Mouse (Mus musculus) urinary bladder, postnatal 25 days (tissue): ENCODE results near the gene Ccr6.
"Not testable (repeated sequence)": the region's sequence is repeated elsewhere in the genome, so short reads cannot be mapped to it uniquely, and the experiment has no call there.

ENCODE experiments used
- DNase-seq: peaks from one replicate; pipeline ENCODE4 v3.0.0; 2022; ENCODE audit warnings: low spot score

Gene Ccr6

DNA sequence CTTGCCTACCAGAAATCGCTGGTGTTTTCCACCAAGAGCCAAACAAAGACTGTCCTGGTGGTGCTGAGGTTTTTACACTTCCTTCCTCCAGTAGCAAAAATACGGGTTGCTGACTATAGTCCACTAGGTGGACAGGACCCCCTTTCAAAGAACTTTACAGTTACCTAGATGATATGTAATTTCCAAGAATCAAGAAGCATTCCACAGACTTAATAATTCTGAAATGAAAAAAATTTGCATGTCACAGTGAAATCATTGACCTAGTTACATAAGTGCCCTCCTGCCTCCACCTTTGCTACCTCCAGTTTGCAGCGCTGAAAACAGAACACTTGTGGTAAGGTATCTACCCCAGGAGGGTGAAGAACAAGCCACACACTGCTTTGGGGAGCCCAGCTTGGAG lies at the start of gene Ccr6:
Ccr6 (plus strand) TSS at position 301 of the 400 bp plus-strand sequence.
- no peak for DNase-seq

DNA sequence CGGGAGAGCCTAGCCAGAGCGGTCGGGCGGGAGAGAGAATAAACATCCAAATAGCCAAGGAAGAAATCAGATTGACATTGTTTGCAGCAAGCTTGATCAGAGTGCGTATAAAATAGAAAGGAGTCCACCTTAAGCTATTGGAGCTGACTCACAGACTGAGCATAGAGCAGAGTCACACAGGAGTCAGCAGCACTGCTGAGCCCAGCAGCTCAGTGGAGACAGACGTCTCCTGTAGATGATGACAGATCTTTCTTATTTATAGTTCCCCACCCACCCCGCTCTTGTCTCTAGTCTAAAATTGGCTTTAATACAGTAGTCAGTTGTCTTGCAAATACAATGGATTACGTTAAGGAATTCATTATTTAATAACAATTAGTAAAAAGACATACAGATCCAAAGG lies 42.2 kb upstream of the Ccr6 start:
- no peak for DNase-seq

DNA sequence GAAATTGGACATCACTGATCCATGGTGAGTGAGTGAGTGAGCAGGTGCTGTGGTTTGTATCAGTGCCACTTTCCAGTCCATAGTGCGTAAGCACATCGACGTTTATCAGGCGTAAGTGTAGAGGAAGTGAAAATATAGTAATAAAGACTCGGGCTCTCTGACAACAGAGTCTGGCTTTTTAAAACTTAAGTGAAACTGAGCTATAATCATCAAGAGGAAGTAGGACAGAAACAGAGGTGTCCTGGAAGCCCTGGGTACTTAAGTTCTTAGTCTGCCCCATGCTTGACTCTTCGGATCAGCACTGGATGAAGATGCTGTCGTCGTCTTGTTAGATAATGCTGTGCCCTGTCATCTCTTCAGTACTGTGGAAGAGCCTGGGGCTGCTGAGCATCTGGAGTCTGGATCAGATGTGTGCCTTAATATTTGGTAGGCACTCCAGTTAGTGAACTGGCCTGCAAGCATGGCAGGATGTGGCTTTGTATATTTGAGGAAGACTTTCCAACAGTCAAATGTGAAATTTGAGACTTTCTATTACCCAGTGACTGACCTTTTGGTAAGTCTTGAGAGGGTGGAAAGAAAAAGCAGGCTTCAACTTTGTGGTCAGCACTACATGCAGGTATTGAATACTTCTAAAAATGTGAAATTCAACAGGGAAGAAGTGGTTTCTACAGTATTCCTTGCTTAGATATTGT lies 40.0 kb upstream of the Ccr6 start:
- no peak for DNase-seq

DNA sequence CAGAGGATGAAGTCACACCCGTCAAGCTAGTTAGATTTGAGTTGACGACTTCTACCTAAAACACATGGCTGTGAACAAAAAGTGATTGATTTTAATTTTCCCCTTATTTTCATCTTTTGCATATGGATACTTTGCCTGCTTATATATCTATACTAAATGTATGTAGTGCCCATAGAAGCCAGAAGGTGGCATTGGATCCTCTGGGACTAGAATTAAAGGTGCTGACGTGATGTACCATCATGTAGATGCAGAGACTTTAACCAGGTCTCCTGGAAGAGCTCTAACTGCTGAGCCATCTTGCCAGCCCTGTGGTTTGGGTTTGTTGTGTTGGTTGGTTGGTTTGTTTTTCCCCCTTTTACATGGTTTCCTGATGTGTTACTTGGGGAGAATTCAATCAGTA lies 38.2 kb upstream of the Ccr6 start:
- no peak for DNase-seq

DNA sequence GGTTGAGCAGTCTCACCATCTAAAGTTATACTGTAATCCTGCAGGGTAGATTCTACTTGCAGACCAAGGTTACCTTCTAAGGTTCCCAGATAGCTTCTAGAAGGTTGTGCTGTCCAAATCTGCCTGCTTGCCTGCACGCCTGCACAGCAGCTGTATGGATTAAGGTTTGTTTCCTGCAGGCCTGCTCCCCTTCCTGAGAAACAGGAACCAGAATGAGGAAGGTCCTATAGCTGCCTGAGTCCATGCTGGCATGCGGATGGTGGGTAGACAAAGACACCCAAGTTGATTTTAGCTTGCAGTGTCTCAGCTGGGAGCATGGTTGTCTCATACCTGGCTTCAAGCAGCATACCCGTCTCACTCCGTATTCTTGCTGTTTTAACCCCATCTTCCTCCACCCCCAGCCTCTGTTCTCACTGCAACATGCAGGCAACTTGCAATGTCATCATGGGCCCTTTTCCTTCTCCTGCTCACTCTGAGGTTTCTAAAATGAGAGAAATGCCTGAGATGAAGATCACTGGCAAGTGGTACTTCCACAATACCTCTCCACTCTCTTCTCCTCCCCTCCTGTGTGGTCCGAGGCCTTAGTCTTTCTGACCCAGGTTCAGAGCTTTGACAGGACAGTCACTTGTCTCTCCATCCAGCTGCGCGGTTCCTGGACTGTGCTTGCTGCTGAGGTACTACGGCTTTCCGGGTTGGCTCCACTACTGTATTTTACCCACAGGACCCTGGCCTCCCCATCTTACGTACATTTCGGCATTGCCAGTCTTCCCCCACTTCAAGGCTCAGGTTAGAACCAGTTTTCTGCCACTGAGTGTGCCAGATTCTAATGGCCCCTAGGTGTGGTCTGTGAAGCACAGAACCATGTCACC lies 36.5 kb upstream of the Ccr6 start:
- DNase-seq, result no peak

DNA sequence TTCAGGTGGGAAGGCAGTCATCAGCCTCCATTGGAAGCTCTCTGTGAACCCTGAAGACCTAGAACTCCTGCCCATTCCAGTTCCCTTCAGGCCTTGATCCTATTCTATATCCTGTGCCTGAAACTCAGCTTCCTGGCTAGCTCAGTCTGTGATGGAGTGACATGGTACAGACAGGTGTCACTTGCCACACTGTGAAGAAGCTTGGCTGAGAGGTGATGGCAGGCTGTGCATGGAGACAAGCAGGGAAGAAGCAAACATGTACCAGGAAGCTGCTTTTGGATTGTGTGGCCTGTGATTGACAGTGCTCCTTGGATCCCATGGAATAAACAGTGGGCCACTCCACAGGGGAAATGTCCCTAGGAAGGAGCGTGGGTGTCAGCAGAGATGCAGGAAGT lies 35.9 kb upstream of the Ccr6 start:
- no peak for DNase-seq

DNA sequence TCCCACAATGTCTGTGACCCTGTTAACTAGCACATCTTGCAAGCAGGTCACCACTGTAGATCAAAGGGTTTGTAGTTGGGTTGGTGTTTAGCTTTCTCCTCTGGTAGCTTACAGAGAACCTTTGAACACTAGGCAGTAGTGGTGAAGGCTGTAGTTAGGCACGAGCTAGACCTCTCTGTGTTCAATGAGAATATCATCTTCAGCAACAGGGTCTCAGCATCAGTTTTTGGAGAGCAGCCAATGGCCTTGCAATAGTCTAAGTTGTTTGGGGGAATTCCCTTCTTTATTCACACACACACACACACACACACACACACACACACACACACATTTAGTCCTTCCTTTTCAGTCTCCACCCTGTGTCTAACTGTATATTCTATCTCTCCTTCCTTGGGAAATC lies 32.4 kb upstream of the Ccr6 start:
- DNase-seq, result no peak

DNA sequence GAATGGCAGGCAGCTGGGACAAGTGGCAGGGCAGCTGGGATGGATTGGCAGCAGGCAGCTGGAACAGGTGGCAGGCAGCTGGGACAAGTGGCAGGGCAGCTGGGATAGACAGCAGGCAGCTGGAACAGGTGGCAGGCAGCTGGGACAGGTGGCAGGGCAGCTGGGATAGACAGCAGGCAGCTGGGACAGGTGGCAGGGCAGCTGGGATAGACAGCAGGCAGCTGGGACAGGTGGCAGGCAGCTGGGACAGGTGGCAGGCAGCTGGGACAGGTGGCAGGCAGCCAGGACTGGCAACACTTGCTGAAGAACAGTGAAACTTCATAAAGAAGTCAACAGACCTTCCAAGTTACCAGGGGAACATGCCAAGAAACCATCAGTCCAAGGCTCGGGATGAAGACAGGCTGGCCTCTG lies 30.6 kb upstream of the Ccr6 start:
- not testable (repeated sequence) for DNase-seq

DNA sequence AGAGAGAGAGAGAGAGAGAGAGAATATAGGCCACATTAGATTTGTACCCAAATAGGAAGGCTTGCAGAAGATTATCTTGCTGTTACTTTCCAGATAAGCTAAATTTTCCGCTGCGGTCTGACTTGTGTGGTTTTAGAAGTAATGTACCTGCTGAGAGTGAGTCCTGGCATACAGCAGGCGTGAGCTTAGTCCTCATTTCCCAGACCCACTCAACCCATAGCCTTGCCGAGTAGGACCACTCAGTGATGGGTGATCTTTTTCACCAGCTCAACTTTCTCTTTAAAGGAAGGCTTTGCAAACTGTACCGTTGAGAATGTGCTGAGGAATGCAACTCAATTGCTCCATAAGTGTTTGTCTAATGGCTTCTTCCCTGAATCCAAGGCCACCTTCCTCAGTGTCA lies 29.2 kb upstream of the Ccr6 start:
- no peak for DNase-seq

DNA sequence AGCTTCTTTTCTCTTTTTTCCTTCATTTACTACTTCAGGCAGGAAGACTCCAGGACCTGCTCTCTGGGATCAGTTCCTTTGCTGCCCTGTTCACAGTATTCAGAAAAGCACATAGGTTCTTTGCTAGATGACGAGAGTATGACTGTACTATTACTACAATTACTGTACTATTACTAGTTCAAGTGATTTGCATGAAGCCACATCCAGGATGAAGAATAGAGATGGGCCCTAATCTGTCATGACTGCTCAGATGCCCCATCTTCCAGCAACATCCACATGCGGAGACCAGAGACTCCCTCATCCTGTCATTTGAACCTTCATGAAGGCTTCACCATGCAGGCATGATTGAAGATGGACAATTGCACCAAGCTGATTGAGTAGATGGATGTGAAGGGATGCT lies 26.1 kb upstream of the Ccr6 start:
- DNase-seq, result no peak

DNA sequence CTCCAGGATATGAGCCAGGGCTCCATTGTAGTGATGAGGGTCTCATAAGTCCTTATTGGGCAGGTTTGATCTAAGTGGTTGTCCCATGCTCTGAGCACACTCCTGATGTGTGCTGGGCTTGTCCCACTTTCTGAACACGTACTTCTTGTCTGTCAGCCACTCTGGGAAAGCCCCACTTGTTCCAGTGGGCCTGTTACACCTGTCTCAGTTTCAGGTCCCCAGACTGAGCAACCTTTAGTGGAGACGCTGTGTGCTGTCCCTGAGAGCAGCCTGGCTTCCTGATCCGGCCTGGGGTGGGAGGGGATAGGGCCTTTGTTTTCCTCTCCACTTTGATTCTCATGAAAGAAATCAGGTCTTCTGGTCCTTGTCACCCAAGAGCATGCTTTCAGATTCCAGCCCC lies 25.7 kb upstream of the Ccr6 start:
- no peak for DNase-seq

DNA sequence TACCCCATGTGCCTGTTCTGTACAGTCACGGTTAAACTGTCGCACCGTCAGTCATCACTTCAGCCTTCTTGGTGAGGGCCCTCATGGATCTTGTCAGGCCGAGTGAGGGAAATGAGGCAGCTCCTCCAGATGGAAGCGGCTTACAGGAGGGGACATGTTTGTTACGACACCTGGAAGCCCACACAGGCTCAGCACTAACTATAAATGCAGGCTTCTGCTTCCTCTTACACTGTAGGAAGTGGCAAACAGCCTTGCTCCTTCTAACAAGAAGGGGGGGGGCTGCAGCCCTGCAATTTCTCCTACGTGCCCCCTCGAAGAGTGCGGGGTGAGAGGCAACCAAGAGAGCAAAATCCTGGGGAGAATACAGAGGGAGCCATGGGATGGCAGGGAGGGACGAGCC lies 25.2 kb upstream of the Ccr6 start:
- no peak for DNase-seq

DNA sequence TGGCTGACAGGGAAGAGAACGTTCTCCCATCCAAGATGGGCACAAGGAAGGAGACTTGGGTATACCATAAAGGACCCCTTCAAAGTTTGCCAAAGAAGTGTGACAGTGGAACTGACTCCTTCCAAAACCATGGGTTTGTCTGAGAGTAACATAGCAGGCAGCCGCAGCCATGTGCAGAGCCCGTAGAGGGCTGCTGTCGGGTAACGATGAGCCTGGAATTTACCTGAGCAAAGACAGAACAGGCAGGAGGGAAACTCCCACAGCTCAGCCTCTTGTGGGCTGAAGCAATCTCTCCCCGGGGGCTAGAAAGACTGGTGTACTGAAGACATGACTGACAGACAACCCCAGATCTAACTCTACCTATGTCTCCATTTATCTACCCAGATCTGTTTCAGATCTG lies 24.4 kb upstream of the Ccr6 start:
- no peak for DNase-seq

DNA sequence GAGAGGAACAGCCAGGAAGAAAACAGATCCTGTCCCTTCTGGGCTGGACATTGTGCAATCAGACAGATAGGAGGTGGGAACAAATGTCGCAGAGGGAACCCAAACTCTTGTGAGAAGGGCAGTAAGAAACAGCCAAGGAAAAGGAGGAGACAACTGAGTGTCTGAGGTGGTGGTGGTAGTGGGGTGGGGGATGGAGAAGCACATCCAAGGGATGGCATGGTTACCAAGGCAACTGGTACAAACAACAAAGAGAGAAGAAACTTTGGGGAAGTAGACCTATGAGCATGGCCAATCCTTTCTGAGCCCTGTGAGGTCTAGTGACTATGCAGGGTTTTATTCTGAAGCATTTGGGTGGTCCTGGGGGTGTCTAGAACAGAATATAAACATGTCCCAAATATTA lies 21.5 kb upstream of the Ccr6 start:
- DNase-seq, result no peak

DNA sequence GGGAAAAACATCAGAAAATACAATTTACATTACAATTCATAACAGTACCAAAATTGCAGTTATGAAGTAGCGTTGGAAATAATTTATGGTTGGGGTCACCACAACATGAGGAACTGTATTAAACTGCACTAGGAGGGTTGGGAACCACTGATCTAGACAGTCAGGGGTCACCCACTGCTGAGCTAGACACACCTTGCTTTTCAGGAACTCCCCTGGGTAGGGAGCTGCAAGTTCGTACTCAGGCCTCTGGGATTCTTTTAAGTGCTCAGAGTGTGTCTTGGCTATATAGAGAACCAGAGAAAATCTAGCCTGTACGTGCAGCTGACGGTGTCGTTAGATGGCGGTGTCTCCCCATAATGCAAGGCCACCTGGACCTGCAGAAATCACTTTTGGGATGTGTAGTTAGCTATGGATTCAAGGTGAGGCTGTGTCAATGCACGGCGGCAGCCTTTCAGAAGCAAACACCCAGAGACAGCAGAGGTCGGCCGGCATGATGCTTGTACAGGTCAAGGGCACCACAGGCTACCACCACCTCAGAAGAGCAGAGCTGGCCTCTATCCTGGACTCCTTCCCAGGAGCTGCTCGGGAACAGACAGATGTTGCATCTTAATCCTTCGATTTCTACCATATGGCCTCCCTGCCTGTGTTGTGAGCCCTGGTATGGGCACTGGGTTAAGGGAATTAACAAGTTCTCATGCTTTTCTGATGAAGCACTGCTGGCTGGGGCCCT lies 20.7 kb upstream of the Ccr6 start:
- DNase-seq, result no peak

DNA sequence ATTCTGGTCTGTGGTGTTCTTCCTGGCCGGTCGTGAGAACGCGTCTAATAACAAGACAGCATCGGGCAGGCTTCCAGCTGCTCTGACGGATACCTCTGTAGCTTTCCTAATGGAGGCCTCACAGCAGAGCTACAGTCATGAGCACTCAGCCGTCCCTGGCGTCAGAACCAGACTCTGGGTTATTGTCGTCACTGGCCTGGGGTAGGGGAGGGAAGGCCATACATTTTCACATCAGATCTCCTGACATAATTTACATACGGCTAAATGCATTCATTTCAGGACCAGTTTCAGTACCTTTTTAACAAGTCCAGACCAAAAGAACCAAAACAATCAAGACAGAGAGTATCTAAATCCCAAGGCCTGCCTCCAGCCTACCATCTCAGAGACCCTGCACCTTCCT lies 12.6 kb upstream of the Ccr6 start:
- DNase-seq, result no peak

DNA sequence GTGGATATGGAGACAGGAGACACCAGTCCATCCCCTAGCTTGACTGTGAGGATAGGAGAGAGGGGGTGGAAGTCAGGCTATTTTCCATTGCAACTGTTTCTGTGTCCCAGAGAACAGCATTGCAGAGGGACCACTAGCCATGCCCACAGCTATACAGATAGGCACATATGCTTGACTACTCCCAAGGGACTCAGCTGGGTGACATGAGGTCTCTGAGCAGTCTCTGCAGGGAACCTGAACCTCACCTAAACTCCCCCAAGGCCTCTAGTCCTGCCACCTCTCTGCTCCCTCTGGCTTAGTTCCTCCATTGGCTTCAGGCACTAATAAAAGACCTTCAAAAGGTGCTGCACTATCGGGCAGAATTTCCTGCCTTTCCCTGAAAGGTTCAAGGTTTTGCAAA lies 11.8 kb upstream of the Ccr6 start:
- no peak for DNase-seq

DNA sequence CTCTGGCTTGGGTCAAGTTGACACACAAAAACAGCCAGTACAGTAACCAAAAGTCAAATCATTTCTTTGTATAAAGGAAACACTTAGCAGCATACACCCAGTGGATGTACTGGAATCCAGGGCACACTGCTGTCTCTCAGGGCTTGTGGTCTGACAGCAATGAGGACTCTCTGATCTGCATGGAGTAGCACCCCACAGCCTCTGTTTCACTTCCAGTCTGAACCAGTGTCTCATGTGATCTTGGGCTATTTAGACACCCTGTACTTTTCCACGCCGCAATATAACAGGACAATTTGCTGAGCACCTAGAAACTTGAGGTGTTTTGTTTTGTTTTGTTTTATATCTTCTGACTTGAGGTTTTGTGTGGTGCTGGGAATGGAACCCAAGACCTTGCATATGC lies 10.7 kb upstream of the Ccr6 start:
- DNase-seq, result no peak

DNA sequence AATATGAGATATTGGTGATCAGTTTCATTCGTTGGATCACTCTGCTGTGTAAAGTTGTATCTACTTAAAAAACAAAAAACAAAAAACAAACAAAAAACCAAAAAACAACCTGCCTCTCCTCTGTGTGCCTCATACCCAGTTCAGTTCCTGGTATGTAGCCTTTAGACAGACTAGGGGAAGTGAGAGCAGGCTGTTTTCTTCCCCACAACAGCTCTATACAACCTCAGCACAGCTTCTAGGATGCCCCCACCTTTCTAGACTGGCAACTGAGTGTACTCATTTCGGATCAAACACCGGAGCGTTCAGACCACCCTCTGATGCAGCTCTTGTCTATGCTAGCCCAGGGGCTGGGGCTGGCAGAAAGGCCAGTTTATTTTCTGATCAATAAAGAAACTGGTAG lies 10.1 kb upstream of the Ccr6 start:
- DNase-seq, result no peak

DNA sequence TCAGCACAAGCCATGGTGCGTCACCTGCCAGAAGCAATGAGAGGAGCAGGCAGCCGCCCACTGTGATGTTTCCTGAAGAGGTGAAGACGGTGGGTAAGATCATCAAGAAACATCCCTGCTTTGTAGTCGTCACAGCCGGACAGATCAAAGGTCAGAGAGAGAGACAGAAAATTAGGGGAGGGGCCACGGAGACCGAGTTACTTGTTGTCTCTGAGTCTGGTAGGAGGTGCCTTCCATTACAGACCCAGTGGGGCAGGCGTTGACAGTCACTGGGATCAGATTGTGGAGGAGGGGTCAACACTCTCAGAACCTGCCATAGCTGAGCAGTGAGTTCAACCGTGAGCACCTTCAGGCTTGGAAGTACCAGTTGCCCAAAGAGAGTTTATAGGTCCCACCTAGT lies 7.2 kb upstream of the Ccr6 start:
- no peak for DNase-seq

DNA sequence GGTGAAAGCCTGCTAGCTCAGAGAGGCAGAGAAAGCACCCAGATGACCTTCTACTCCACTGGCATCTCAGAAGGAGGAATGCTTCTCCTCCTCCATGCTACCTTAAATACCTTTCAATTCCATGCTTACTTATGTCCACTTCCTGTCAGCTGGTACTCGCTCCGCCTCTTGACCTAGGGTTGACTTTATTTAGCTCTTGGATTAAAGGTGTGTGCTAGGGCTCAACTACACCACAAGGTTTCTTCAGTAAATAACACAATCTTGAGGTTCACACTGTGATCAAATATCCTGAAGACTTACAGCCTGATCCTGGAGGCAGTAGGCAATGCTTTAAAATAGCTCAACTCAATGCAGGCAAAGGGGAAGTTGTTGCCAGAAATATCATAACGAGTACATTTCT lies 6.2 kb upstream of the Ccr6 start:
- DNase-seq, result no peak

DNA sequence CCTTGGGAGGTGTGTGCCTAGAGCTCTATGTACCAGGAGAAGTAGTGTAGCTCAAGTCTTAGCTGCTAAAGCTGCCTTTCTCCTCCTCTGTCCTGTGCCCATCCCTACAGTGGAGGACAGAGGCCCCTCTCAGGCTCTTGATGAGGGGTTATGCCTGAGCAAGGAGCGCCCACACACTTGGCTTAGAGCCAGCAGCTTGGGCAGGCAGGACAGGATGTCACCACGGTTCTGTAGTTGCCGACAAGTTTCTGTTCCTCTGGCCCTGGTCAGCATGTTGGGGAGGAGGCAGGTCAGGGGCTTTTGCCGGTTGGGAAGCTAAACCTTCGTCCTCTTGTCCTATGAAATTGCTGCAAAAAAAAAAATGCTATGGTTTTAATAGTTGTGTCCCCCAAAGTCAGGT lies 3.8 kb upstream of the Ccr6 start:
- no peak for DNase-seq

DNA sequence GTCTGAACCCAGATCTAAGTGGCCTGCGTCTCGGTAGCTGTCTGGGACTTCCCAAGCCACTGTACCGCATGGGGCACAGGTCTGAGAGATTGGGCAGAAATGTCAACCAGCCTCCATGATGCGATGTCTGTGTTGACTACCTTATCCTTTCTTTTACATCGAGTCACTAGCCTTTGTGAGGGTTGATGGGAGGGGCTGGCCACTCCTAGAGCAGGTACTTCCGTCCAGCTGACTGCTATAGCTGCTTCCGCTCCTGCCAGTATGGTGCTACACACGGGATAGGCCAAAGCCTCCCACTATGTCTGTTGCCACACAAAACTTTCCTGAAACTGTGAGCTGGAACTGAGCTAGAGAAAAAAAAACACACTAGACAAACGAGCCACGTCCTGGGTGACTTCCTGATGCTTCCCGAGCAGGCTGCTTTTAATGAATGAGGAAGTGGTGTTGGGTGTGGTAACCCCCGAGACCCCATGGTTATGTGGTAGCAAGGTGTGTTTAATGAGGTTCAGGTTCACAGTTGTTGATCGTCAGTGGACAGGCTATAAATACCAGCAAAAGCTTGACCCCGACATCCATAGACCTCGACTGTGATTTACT lies 2.1 kb upstream of the Ccr6 start:
- DNase-seq, result no peak
